Mouse (Mus musculus) cerebellum, adult 8-10 months (tissue): ENCODE data around the gene C2cd4b.

ENCODE experiments used
- DNase-seq: peaks from one replicate; pipeline ENCODE4 v3.0.0; 2022

Gene C2cd4b

DNA sequence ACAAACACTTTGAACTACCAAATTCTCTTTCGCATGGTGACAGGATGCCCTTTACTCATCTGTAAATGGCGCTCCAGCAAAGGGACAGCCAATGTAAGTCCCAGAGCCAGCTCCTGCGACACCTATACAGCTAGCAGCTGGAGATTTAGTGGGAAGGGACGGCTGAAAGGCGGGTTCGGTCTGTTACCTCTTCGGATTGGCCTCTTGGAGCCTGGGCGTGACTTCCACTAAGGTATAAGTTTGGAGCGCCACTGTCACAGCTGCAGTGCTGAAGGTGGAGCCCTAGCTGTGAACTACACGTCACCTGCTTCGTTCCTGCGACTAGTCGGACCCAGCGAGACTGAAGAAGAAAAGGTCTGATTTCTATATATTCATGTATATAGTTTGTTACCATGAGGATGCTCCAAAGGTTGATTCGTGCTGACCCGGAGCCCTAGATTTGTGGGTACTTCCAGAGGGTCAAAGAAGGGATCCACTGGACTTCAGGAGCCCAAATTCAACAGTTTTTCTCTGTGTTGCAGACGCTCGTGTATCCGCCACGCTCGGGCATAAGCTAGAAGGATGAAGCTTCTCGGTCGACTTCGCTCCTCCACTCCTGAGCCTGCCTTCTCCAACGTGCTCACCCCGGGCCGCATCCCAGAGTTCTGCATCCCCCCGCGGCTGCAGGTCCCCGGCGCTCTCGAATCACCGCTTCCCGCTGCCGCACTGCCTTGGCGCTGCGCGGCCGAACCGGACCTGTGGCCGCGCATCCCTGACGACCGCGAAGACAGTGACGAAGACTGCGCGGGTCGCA is at the start of gene C2cd4b:
TSS of gene C2cd4b (plus strand) at position 275 of the 793 bp plus-strand sequence.
- peak; percentile 17 for DNase-seq

- DNase-seq: peak; percentile 47
These were observed 48.0 kb upstream of the C2cd4b start for GRCm38 (mm10) chr9:67711051-67711877.

DNA sequence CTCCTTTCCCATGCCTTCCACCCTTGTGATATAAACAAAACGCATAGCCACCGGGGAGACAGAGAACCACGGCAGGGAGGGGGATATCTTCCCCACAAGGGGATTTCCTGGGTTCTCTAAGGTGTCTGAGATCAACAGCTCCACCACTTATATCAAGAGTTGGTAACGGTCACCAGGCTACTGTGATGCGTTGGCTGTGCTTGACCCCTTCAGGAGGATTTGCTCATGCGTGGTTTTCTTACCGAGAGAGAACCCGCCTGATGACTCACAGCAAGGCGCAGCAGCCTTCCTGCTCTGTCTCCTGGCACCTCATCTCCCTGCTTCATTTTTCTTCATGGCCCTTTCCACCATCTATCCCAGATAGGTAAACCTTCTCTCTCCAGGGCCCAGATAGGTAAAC is 47.1 kb upstream of the C2cd4b start:
- no peak for DNase-seq

GRCm38 (mm10) chr9:67717081-67717480 is 42.2 kb upstream of the C2cd4b start:
- DNase-seq: no peak

GRCm38 (mm10) chr9:67718596-67718995 is 40.6 kb upstream of the C2cd4b start:
- no peak for DNase-seq

- DNase-seq: no peak
These were observed 39.1 kb upstream of the C2cd4b start for GRCm38 (mm10) chr9:67720150-67720549.

DNA sequence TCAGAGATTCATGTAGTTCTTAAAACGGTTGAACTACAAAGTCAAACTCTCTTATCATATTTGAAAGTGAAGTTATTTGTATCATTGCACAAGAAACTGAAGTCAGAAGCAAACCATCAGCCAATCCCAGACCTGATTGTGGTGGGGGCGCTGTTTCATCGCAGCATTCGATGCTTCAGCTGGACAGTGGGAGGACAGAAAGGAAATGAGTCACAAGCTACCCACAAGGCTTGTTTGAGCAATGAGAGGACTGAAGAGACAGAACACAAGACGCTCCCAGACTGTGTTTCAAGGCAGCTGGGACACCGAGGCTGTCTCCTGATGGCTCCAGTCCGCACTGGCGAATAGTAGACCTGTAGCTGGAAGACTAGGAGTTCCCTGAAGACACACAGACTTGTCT is 36.9 kb upstream of the C2cd4b start:
- no peak for DNase-seq

- no peak for DNase-seq
These were observed 34.0 kb upstream of the C2cd4b start for GRCm38 (mm10) chr9:67725196-67725595.

DNA sequence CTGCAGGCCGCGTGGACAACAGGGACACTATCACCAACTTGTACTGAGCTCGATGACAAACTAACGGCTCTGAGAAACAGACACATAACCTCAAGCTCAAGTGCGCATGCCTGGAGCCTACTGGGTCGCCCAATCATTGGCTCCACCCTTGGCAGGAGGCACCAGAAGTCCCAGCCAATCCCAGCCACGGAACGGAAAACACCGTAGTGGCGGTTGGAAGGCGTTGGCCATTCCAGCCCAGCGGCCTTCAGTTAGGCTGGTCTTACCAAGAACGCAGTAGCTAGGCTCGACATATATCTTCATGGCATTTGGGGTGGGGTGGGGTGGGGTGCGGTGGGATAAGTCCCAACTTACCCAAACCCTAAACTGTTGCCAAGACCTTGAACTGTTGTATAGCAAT is 25.5 kb upstream of the C2cd4b start:
- DNase-seq: no peak

GRCm38 (mm10) chr9:67735426-67735825 is 23.8 kb upstream of the C2cd4b start:
- DNase-seq: peak; percentile 9

- no peak for DNase-seq
These were observed 18.0 kb upstream of the C2cd4b start for GRCm38 (mm10) chr9:67741256-67741655.

GRCm38 (mm10) chr9:67753411-67754182 is 5.6 kb upstream of the C2cd4b start:
- no peak for DNase-seq

- no peak for DNase-seq
These were observed 4.5 kb upstream of the C2cd4b start for GRCm38 (mm10) chr9:67754713-67755112.

DNA sequence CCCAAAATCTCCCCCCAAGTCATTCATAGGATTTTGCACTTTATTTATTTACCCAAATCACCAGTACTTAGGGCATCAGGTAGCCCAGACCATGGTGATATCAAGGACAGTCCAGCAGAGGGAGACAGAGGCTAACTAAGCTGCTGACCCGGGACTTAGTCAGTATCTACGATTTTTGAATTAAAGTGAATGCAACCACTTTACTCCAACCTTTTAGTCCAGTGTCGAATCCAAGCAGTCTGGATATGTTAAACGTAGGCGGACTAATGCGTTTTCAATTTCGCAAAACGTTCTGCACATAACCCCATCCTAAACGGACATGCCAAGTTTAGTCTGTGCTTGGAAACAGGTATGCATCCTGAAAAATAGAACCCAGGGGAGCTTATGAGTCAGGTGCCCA is 551 bp upstream of the C2cd4b start:
- peak; percentile 75 for DNase-seq

GRCm38 (mm10) chr9:67759956-67760764 is 923 bp downstream of the C2cd4b start:
- DNase-seq: peak; percentile 73

- DNase-seq: no peak
These were observed 1.8 kb downstream of the C2cd4b start for GRCm38 (mm10) chr9:67760991-67761390.

GRCm38 (mm10) chr9:67763326-67763725 is 4.1 kb downstream of the C2cd4b start:
- DNase-seq: no peak

GRCm38 (mm10) chr9:67766405-67766804 is 7.2 kb downstream of the C2cd4b start:
- DNase-seq: no peak

GRCm38 (mm10) chr9:67766948-67767347 is 7.7 kb downstream of the C2cd4b start:
- no peak for DNase-seq

DNA sequence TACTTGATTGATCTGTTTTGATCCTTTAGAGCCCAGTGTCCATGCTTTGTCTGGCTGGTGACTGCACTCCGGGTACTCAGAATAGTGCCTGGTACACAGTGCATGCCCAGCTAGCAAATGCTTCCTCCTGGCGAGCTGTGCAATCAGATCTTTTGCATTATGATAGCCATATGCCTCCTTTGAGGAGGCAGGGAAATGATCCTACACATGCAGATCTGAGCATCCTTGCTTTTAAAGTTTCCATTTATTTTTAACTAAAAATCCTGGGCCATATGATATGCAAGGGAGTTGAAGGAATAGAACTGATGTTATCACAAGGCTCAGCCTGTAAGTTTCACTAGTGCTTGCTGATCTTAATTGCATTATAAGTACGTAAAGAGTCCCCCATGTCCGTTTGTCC is 9.6 kb downstream of the C2cd4b start:
- no peak for DNase-seq

DNA sequence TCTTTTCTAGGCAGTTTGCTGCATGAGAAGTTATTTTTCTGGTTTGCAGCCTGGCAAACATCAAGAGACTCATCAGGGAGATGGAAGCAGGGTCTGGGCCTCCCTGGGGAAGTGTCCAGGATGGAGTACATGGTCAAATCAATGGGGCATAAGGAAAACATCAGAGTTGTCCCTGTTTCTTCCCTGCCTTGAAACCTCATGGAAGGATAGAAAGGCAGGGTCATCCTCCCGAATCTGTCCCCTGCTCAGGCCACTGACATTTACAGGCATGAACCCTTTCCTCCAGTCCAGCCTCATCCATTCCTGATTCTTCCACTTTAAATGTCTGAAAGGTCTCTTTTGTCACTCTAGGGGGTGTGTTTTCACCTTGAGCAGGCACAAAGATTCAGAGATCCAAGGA is 10.2 kb downstream of the C2cd4b start:
- DNase-seq: no peak

- DNase-seq: no peak
These were observed 12.1 kb downstream of the C2cd4b start for GRCm38 (mm10) chr9:67771293-67771692.
